Mouse (Mus musculus) gastrocnemius, postnatal 36 days (tissue): ENCODE results near the gene Agt. TPM values are rescaled to one million over a fixed set of nuclear protein-coding genes. Genes with fewer than 3 reads are reported as not detected.

ENCODE experiments used
- DNase-seq, 2 experiments: peaks; one replicate each; pipeline ENCODE4 v3.0.0; 2022
- intact Hi-C: fragments of 180-260 bp; cut with DNase I; formaldehyde crosslinking; loops from one replicate; pipeline ENCODE4 v1.15.1; 2025
- long read RNA-seq, 2 experiments: library from polyadenylated mRNA; stranded (forward); transcript quantifications; one replicate each; pipeline ENCODE4 v2.0.0; 2021
- total RNA-seq, 2 experiments: library from RNA; stranded (reverse); gene quantifications; 2 replicates each; pipeline ENCODE4 v1.2.3; 2021

The Agt gene
- total RNA-seq, result 10 to 100 TPM in 1 of 2 experiments, 1 to 10 TPM in 1; 9.9 to 10.9 TPM
- long read RNA-seq, experiment 1, transcript Agt-201 (5 exons, 1,891 nt), result major isoform, 15 of 17 reads
- long read RNA-seq, experiment 1, partial matches to known transcripts, result 2 of 17 reads
- long read RNA-seq, experiment 1, other reads (novel, unspliced or antisense), result 0 of 17 reads
- long read RNA-seq, experiment 2, transcript Agt-201 (5 exons, 1,891 nt), result major isoform, 9 of 12 reads
- long read RNA-seq, experiment 2, partial matches to known transcripts, result 3 of 12 reads
- long read RNA-seq, experiment 2, other reads (novel, unspliced or antisense), result 0 of 12 reads

- DNase-seq, result peak; percentile 74 to 83
- intact Hi-C loops, result no loop called here
Measured at GRCm38 (mm10) chr8:124569593-124569992, at the start of gene Agt. Agt (minus strand) TSS chr8:124569706.

GRCm38 (mm10) chr8:124618252-124618651, 48.7 kb upstream of the Agt start:
- intact Hi-C loops, result no loop called here
- no peak for DNase-seq

DNA sequence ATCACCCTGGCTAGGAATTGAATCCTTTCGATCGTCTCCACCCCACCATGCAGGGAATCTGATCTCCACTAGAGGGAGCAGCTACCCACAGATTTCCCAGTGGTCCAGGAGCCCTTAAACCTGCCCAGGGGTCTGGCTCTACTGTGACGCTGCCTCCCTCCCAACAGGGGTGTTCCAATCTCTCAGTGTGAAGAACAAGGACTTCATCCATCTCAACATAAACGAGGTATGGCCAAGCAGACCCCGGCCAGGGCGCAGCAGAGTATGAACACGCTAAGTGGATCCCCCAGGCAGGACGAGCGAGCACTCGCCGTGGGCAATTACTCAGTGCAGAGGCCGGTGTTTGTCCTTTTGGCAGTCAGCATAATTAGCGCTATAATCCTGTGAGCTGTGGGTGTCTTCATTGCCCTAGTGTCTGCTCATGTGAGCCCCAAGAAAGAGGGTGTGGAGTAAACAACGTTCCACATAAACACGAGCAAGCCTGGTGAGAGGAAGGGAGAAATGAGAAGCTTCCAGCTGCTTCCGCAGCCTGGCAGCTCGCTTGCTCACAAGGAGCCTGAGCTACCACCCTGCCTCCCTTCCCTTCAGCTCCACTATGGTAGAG, 47.9 kb upstream of the Agt start:
- intact Hi-C loops, result no loop called here
- peak; percentile 63 to 64 for DNase-seq

- intact Hi-C loops, result no loop called here
- no peak for DNase-seq
Measured at GRCm38 (mm10) chr8:124614325-124614724, 44.8 kb upstream of the Agt start.

DNA sequence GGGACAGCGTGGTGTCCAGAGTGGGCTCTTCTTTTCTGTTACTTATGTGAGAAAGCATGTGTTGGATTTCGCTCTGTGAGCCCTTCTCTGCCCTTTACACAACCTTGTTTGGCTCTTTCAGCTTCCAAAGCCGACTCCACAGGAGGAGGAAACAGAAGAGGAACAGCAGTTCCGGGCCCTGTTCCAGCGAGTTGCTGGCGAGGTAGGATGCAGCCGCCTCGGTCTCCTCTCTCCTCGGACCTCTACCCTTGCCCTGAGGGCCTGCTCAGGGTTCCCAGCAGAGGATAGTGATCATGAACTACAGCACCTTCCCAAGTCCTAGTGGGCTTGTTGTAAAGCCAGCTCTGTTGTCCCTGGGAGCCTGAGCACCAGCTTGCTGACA, 39.5 kb upstream of the Agt start:
- DNase-seq, result no peak
- intact Hi-C loops, result no loop called here

DNA sequence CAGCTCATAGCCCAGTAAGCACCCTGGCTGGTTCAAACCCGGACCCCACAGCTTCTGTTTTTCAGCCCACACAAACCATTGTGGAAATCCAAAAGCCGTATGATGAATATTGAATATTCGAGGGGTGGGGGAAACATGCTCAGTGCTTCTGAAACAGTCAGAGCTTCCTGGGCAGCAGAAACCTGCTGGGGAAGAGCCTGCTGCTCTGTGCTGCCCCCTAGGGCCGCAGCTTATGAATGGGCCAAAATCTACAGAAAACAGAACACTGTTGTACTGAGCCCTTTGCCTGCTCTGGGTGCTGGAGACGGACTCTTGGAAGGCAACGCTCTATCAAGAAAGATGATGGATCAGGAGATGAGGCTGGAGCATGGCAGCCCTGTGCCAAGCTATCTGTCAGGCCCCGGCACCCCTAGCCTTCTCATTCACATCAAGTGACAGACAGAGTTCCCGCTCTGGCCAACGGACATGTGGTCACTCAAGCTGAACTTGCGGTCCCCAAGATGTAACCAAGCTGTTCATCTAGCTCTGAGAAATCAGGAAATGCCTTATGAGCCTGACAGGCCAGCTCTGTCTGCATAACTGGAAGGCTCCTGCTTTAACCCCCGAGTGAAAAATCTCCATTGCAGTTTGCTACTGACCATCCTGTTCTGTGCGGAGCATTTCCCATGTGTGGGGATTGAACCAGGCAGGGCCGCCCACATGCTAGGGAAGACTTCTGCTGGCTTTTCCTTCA, 38.9 kb upstream of the Agt start:
- no peak for DNase-seq
- intact Hi-C loops, result no loop called here

DNA sequence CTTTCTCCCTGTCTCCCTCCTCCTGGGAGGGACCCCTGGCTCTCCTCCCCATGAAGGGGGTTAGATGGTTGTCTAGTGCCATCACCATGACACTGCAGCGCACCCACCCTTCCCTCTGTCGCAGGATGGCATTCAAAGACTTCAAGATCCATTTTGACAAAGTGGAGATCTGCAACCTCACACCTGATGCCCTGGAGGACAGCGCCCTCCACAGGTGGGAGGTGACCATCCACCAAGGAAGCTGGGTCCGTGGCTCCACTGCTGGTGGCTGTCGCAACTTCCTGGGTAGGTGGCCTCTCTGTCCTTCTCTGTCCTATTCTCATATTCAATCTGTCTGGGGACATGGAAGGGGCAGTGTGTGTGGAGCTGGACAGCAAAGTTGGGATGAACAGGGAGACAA, 34.6 kb upstream of the Agt start:
- intact Hi-C loops, result no loop called here
- DNase-seq, result no peak

DNA sequence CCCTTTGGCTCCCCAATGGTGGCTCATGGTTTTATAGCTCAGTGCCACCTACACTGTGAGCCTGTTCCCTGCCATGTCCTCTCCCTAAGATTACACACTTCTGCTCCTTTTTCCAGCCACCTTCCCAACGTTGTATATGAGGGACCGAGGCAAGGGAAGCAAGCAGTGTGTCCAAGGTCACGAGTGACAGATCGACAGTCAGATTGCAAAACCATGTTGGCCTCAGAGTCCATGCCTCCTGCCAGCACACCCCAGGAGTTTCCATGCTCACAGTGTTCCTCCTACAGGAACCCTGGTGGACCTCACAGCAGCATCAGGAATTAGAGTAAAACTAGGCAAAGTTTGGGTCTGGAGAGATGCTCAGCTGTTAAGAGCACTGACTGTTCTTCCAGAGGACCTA, 19.9 kb upstream of the Agt start:
- peak in 1 of 2 experiments; percentile 10 for DNase-seq
- intact Hi-C loops, result no loop called here

DNA sequence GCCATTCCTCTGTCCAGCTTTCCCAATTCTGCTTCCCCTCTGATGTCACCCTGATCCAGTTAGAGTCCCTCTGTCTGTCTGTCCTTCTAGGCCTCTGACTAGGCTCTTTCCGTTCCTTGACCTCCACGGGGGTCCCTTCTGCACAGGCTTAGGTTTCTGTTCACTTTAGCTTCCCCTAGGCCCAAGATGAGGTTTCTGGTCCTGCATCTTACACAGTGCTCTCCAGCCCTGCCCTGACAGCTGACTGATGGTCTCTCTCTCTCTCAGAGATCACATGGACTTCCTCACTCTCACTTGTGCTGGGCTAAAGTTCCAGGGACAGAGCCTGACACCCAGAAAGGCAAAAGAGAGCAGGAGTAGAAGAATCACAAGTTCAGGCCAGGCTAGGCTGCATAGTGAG, 17.1 kb upstream of the Agt start:
- DNase-seq, result peak in 1 of 2 experiments; percentile 7
- intact Hi-C loops, result no loop called here

DNA sequence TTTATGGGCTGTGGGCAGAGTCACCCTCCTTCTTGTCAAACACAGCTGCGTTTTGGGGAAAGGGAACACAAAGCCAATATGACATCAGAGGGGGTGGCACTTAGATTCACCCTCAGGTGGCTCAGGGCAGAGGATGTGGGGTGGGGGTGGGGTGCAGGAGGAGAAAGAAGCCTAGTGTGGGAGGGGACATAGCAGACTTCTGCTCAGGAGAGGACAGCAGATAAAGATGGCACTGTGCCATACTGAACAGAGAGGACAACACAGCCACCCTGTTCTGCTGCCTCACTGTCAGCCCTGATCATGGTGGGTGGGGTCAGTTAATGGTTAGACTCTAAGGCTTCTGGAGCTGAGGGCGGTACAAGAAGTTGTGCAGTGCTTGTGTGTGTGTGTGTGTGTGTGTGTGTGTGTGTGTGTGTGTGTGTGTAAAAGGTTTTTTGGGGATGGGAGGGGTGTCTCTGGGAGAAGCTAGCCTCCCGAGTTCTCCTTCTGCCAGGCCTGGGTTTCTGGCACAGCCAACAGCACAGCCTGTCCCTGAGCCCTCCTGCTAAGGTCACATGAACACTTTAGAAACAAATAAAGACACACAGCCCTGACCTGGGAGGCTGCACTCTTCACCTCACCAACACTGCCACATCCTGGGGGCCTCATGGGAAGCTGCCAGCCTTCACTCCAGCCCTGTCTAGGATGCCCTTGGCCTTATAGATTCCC, 16.4 kb upstream of the Agt start:
- peak in 1 of 2 experiments; percentile 20 for DNase-seq
- intact Hi-C loops, result no loop called here

GRCm38 (mm10) chr8:124576751-124577150, 7.2 kb upstream of the Agt start:
- no peak for DNase-seq
- intact Hi-C loops, result no loop called here

DNA sequence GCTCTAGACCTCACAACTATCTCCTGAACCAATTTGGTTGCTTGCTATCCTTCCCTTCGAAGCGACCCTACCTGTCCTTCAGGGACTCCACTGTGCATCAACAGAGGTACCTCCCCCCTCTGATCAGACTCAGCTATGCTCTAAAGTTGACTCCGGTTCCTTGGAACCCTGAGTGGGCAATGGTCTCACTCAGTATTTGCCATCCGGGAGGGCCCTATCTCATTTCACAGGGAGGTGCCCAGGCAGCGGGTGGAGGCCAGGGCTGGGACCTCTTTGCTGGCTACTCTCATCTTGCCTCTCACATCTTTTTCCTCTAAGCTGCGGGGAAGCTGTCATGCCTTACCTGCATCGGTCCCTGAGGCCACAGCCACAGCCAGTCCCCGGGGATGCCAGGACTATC, 6.3 kb upstream of the Agt start, which contains the start of gene Capn9:
Capn9 (plus strand) TSS at position 301 of the 400 bp plus-strand sequence.
- intact Hi-C loops, result no loop called here
- DNase-seq, result no peak

- intact Hi-C loops, result loop anchor here (1.0 to 5.0 kb wide), 2 partner anchors 51 to 173 kb away; partner anchors contain the start of gene Cog2
- peak; percentile 77 to 81 for DNase-seq
Measured at GRCm38 (mm10) chr8:124573552-124574340, 4.2 kb upstream of the Agt start.

- intact Hi-C loops, result loop anchor here (5.0 kb wide), 1 partner anchor 50 kb away; the partner anchor contains the start of gene Cog2
- DNase-seq, result no peak
Measured at GRCm38 (mm10) chr8:124572430-124572775, 2.9 kb upstream of the Agt start.

DNA sequence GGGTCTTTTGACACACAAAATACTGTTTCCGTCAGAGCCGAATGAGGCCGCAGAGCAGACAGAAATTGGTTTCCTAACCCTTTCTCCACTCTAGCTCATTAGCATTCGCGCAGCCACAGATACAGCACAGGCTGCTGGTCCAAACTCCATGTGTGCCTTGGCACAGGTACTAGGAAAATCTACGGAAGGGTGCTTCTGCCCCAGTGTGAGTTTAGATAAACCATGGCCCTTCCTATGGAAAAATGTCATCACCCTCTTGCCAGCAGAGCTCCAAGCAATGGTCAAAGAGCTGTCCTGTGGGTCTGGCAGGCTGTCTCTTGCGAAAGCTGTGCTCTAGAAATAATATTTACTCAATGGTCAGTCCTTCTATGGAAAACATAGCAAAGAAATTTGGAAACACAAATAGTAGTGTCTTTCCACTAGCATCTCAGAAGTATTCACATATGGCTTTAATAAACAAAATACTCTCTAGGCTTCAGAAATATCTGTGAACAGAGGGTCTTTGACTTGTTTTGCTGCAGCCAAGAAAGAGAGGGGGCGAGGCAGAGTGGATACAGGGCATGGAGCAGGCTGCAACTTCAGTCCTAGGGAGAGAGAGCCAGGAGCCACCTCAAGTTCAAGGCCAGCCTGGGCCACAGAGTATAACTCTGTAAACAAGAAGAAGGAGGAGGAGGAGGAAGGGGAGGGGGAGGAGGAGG, 2.4 kb upstream of the Agt start:
- intact Hi-C loops, result loop anchor here (5.0 kb wide), 1 partner anchor 50 kb away; the partner anchor contains the start of gene Cog2
- DNase-seq, result no peak

DNA sequence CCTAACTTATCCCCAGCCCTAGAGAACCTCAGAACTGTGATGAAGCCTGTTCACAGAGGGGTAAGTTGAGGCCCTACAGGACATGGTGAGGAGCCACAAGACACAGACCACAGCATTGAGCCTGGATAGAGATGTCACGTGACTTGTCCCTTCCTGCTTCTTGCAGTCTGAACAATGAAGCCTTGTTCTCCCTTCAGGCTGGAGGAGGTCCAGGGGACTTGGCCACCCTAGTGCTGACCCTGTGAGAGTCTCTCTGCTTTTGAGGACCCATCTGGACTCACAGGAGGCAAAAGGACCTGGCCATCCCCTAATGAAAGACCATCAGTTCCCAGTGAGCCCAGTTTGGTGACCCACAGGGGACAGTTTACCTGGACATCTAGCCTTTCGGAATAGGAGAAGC, 406 bp downstream of the Agt start:
- no peak for DNase-seq
- intact Hi-C loops, result no loop called here

DNA sequence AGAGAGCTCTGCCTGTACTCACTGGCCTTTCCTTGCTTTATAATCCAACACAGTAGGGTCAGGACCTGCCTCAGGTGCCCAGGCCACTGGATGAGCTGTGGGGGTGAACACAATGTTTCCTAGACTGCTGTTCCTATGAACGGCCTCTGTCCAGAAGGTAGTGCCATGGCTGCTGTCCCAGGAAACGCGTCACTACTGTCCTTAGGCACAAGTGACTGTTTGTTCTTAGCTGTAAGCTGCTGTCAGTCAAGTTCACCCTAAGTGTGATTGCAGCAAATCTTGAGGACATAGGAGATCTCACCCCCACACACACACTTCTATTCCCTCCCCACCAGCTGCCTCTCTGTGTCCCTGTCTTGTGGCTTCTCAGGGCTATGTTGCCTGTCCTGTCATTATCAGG, 1.9 kb downstream of the Agt start:
- intact Hi-C loops, result no loop called here
- DNase-seq, result no peak

DNA sequence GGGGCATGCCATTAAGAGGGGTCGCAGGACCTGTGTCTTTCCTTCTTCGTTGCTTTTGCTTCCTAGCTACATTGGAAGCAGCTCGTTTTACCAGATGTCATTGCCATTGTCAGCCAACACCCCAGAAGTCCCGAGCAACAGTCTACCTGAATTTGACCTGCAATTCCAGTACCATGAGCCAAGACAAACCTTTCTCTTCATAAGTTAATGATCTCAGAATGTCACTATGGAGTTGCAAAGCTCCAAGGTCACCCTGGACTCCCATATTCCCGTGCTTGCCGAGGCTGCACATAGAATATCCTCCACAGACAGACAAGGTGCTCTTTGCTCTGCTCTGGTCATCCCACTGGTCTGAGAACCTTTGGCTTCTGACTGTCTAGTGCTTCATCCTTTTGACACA, 2.4 kb downstream of the Agt start:
- intact Hi-C loops, result no loop called here
- DNase-seq, result no peak

DNA sequence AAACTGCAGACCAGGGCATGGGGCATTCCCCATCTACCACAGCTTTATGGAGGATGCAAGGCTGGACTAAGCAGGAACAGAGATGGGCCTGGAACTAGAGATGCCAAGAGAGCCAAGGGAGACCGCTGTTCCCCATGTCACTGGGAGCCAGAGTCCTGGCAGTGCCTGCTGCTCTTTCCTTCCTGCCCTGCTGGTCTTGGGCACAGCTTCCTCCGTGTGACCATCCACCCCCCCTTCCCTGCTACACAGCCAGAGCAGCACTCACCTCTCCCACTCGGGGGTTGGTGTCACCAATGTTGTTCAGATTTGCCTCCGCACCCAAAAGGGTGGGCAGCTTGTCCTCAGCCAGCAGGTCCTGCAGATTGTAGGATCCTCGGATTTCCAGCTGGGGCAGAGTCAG, 12.0 kb downstream of the Agt start:
- DNase-seq, result no peak
- intact Hi-C loops, result no loop called here

- intact Hi-C loops, result no loop called here
- DNase-seq, result no peak
Measured at GRCm38 (mm10) chr8:124556658-124557057, 12.8 kb downstream of the Agt start.
